Mouse (Mus musculus) layer of hippocampus, postnatal 25 days (tissue): ENCODE measurements around the gene Fbxl2. TPM values are rescaled to one million over a fixed set of nuclear protein-coding genes. Genes with fewer than 3 reads are reported as not detected.
"Not testable (repeated sequence)": the region's sequence is repeated elsewhere in the genome, so short reads cannot be mapped to it uniquely, and the experiment has no call there.

Experiments used
- DNase-seq, 2 experiments: peaks; one replicate each; pipeline ENCODE4 v3.0.0; 2022; ENCODE audit warnings: mixed read lengths in 2 of 2, low spot score in 1 of 2; ENCODE audit errors: extremely low spot score in 1 of 2
- total RNA-seq, 2 experiments: library from RNA; stranded (reverse); gene quantifications; 2 replicates each; pipeline ENCODE4 v1.2.3; 2021

Fbxl2 gene
- total RNA-seq, result 10 to 100 TPM; 32.8 to 34.4 TPM

GRCm38 (mm10) chr9:114046028-114046427 lies at the start of gene Fbxl2:
TSS of gene Fbxl2 (minus strand) at chr9:114046191.
- no peak for DNase-seq

DNA sequence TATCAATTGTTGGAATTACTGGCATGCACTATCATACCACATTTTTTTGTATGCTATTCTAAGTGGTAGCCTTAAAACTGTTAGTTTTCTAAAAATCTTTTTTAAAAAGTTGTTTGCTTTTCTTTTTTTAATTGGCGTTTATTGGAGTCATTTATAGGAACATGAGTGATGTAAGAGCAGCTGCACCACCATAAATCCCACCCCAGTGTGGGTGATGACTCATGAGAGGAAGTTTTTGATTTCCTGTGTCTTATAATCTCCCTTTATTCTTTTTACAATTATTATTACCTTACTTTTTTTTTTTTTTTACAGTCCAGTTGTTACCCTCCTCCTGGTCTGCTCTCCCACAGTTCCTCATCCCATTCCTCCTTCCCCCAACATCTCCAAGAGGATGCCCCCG lies 48.9 kb upstream of the Fbxl2 start:
- DNase-seq, result no peak

- peak in 1 of 2 experiments; percentile 20 for DNase-seq
Observed at GRCm38 (mm10) chr9:114092188-114092587, 46.2 kb upstream of the Fbxl2 start.

GRCm38 (mm10) chr9:114088885-114089284 lies 42.9 kb upstream of the Fbxl2 start:
- not testable (repeated sequence) for DNase-seq

DNA sequence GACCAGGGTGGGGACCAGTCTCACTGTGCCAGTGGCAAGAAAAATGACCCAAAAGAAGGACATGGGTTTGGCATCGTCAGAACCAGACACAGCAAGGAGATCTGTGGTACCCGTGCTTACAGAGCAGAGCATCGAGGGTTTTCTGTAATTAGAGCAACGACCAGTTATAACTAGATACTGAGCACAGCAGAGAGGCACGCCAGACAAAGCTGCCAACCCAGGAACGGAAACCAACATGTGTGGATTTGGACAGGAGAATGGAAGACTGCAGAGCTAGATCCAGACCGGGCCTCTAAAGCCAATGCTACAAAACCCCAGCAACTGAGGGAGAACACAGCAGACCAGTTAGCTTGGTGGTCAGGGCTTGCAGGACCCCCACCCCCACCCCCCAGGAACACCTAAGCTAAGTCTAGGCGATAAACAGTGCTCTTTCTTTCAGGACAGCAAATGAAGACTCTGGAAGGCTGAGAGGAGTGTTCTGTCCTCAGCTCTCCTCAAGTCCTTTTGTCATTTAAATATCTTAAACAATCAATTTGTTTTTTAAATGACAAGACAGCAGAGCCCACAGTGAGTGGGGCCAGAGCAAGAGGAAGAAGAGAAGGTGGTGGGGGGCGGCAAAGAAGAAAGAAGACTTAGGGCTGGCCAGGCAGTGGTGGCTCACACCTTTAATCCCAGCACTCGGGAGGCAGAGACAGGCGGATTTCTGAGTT lies 41.3 kb upstream of the Fbxl2 start:
- DNase-seq, result no peak

GRCm38 (mm10) chr9:114086422-114086821 lies 40.4 kb upstream of the Fbxl2 start:
- DNase-seq, result no peak

- no peak for DNase-seq
Observed at GRCm38 (mm10) chr9:114073681-114074080, 27.7 kb upstream of the Fbxl2 start.

DNA sequence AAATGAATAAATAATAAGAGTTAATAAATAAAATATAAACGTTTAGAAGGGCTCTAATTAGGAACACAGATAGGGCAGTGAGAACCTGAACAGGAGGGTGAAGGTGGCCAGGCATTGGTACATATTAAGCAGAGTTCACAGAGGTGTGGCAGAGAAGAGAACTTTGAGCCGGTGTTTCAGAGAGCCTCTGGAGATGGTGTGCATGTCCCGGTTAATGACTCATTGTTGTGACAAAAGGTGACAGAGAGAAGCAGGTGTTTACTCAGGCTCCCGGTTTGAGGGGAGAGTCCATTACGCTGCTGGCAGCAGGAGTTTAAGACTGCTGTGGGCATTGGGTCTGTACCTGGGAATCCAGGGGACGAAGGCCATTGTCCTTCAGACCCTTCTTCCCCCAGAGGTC lies 23.4 kb upstream of the Fbxl2 start:
- no peak for DNase-seq

GRCm38 (mm10) chr9:114068494-114069053 lies 22.6 kb upstream of the Fbxl2 start:
- no peak for DNase-seq

DNA sequence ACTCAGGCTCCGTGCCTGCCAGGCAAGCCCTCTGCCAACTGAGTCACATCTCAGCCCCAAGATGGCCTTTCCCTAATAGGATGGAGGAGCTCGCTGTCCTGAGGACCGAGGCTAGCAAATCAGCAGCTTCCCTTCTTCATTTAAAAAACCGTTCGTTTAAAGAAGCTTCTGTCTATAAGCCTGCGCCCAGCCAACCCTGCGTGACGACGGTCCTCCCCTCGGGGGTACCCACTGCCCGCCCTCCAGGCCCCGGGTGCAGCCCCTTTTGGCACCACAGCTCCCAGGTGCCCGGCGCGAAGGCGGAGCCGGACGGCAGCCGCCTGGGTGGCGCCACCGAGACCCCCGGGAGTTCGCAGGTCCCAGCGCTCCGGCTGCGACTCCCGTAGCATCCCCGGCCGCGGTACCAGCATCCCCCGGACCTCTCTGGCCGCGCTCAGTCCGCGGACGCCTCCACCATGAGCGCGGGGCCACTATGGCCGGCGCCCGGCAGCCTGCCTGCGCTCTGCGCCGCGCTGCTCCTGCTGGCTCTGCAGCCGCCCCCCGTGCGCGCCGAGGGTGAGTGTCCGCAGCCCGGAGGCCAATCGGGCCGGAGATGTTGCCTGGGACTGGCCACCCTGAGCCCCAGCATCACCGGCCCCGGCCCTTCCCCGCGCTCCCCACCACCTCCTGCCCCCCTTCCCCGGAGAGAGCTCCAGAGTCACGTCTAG lies 11.3 kb upstream of the Fbxl2 start, which contains the start of gene Susd5:
TSS of gene Susd5 (plus strand) at position 51 of the 707 bp plus-strand sequence.
- DNase-seq, result no peak

- no peak for DNase-seq
Observed at GRCm38 (mm10) chr9:114052866-114053265, 6.9 kb upstream of the Fbxl2 start.

GRCm38 (mm10) chr9:114052031-114052430 lies 6.0 kb upstream of the Fbxl2 start:
- DNase-seq, result no peak

DNA sequence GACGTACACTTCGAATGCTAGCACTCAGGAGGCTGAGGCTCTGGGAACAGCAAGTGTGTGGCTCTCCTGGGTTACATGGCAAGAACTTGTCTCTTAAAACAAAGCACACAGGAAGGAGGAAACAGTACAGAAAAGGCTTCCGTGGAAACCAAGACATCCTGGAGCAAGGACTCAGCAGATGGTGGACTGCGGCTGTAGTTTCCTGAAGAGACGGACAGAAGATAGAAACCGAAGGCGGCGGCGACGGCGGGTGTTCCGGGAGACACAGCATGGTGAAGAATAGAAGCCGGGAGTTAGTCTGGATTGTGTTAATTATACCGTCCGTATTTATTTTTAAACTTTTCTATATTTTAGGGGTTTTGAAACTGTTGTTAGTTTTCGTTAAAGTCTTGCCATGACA lies 4.8 kb upstream of the Fbxl2 start:
- no peak for DNase-seq

- DNase-seq, result no peak
Observed at GRCm38 (mm10) chr9:114050106-114050505, 4.1 kb upstream of the Fbxl2 start.

- DNase-seq, result no peak
Observed at GRCm38 (mm10) chr9:114046676-114047075, 685 bp upstream of the Fbxl2 start.

GRCm38 (mm10) chr9:114044446-114044845 lies 1.5 kb downstream of the Fbxl2 start:
- DNase-seq, result no peak

GRCm38 (mm10) chr9:114042490-114042889 lies 3.5 kb downstream of the Fbxl2 start:
- DNase-seq, result no peak

DNA sequence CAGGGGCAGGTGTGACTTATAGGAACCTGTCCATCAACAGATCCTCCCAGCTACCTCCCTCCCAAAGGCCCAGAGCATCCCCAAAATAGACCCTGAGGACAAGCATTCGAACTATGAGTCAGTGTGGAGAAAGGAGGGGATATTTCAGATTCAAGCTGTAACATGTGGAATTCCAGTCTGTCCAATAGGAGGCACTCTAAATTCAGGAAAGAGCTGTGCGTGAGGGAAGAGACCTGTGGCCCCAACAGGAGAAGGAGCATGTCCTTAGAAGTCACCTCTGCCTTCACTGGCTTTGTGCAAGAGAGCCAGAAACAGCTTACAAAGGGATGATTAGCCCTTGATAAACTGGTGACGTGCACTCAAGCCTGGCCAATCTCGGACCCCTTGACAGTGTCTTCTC lies 5.0 kb downstream of the Fbxl2 start:
- DNase-seq, result no peak

- peak; percentile 68 to 70 for DNase-seq
Observed at GRCm38 (mm10) chr9:114026261-114026934, 19.6 kb downstream of the Fbxl2 start.

DNA sequence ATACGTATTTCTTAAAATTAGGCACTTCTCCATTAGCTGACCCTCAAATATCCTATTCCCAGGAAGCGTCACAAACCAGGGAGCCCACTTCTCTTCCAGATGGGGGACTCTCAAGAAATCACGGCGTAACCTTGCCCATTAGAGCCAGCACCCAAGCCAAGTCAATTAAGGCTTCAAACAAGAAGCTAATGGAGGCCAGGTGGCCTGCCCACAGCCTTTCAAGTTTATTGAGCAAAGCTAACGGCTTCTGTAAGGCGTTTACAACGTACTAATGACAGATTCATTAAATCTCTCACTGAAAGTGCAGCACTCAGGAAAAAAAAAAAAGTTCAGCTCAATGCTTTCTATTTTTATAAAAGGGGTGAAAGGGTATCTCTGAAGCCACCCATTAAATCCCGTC lies 20.1 kb downstream of the Fbxl2 start:
- no peak for DNase-seq

- no peak for DNase-seq
Observed at GRCm38 (mm10) chr9:114025182-114025581, 20.8 kb downstream of the Fbxl2 start.
